Mouse (Mus musculus) limb, embryonic 15.5 days (tissue): ENCODE measurements at regions not wholly inside any gene's neighbourhood (a gene's known extent, or its start where the extent isn't known, plus 50 kb on each side); places are given as distances from the start of the nearest gene placed in this dataset.

ENCODE experiments used
- ATAC-seq: fragments of 200-750 bp; cut with Nextera tagmentation; 2 replicates; pipeline ENCODE4 v1.8.0; 2017; ENCODE audit warnings: low read depth, moderate TSS enrichment; ENCODE audit not compliant: insufficient number of reproducible peaks, low FRiP score, low TSS enrichment
- H3K27ac ChIP-seq: fragments of 300-500 bp; sonication (generic); 2 replicates; pipeline ENCODE4 v1.5.1; 2015; ENCODE audit warnings: moderate library complexity, mild to moderate bottlenecking, inconsistent platforms
- H3K27me3 ChIP-seq: fragments of 300-500 bp; sonication (generic); 2 replicates; pipeline ENCODE4 v1.6.1; 2015; ENCODE audit warnings: inconsistent platforms
- H3K36me3 ChIP-seq: fragments of 300-500 bp; sonication (generic); 2 replicates; pipeline ENCODE4 v1.6.1; 2015; ENCODE audit warnings: inconsistent platforms
- H3K4me1 ChIP-seq: fragments of 300-500 bp; sonication (generic); 2 replicates; pipeline ENCODE4 v1.6.1; 2015; ENCODE audit warnings: inconsistent platforms
- H3K4me2 ChIP-seq: fragments of 300-500 bp; sonication (generic); 2 replicates; pipeline ENCODE4 v1.6.1; 2015; ENCODE audit warnings: mild to moderate bottlenecking, inconsistent platforms
- H3K4me3 ChIP-seq: fragments of 300-500 bp; sonication (generic); 2 replicates; pipeline ENCODE4 v1.5.1; 2015; ENCODE audit warnings: mild to moderate bottlenecking, inconsistent platforms
- H3K9ac ChIP-seq: fragments of 300-500 bp; sonication (generic); 2 replicates; pipeline ENCODE4 v1.6.1; 2015; ENCODE audit warnings: inconsistent platforms
- H3K9me3 ChIP-seq: fragments of 300-500 bp; sonication (generic); 2 replicates; pipeline ENCODE4 v1.6.1; 2016; ENCODE audit warnings: inconsistent platforms
- WGBS: fragments of 180-500 bp; shearing (Covaris S2); methylation state at CpG from one replicate; pipeline ENCODE4 v1.1.7; 2015; 5-methylcytosine and 5-hydroxymethylcytosine counted together

DNA sequence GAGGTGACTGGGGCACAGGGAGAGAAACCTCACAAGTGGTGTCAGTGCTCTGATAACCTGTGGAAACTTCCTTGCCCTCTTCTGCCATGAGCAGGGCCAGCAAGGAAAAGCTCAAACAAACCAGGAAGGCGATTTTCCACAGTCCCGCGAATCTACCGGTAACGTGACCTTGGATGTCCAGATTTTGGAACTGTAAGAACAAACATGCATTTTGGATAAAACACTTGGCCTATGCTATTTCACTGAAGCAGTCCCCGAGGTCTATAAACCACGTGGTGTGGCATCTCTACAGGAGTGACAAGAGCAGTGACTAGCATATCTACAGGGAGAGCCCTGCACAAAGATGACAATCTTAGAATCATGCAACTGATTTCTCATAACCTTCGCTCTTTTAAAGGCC lies 211.9 kb upstream of the Daam1 start:
- 0 out of 2 replicates have a peak, but pooled peaks cover under 1% of the 10 kb centered on the region for H3K4me1 ChIP-seq
- H3K27me3 ChIP-seq, result no peaks in the 10 kb centered on the region
- WGBS, result 83% methylated on average over 8 of the region's 8 CpGs
- H3K9ac ChIP-seq, result no peak overlapping the region
- no peaks in the 10 kb centered on the region for H3K36me3 ChIP-seq
- H3K27ac ChIP-seq, result no peak overlapping the region
- H3K9me3 ChIP-seq, result no peaks in the 10 kb centered on the region
- H3K4me3 ChIP-seq, result no peak overlapping the region
- H3K4me2 ChIP-seq, result no peak overlapping the region
- no peak for ATAC-seq

DNA sequence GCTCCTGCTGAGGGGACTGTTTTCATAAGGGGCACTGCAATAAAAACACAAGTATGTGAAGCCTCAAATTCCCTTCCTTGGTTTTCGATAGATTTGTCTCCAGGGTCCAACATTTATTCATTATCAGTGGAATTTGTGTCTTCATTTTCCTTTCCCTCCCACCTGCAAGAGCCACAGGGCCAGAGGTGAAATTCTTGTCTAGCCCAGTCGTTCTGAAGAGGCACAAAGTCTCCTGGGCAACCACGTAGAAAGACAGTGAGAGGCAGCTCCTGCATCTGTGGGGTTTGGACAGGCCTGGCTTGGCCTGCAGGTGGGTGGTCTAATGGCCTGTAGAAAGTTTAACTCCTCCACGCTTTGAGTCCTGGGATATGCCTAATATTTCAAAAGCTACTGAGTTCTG lies 211.3 kb upstream of the Daam1 start:
- H3K9me3 ChIP-seq, result no peaks in the 10 kb centered on the region
- ATAC-seq, result no peak
- H3K9ac ChIP-seq, result no peak overlapping the region
- no peaks in the 10 kb centered on the region for H3K27me3 ChIP-seq
- H3K4me3 ChIP-seq, result no peak overlapping the region
- 0 out of 2 replicates have a peak, but pooled peaks cover 3% of the 10 kb centered on the region for H3K4me1 ChIP-seq
- WGBS, result 32% methylated on average over 4 of the region's 4 CpGs
- H3K36me3 ChIP-seq, result no peaks in the 10 kb centered on the region
- no peak overlapping the region for H3K27ac ChIP-seq
- no peak overlapping the region for H3K4me2 ChIP-seq

DNA sequence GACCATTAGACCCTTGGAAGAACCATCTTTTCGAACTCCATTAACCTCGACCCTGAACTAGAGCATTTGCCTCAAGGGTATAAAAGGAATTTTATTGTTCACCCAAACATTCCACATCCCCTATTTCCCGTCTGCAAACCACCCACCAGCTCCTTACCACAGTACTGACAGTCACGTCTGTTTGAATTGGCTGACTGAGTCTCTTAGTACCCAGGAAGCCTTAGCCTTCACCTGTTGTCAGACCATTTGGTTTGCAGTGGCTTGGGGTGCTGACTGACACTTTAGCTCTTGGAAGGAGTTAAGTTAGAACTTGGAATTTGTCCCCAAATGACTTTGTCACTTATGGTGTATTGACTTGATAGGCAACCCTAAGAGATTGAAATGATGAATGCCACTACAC lies 209.3 kb upstream of the Daam1 start:
- no peak for ATAC-seq
- 0 out of 2 replicates have a peak, but pooled peaks cover 3% of the 10 kb centered on the region for H3K4me1 ChIP-seq
- H3K36me3 ChIP-seq, result no peaks in the 10 kb centered on the region
- H3K9me3 ChIP-seq, result no peaks in the 10 kb centered on the region
- WGBS, result 29% methylated on average over 4 of the region's 4 CpGs
- H3K27ac ChIP-seq, result no peak overlapping the region
- no peak overlapping the region for H3K9ac ChIP-seq
- H3K4me2 ChIP-seq, result no peak overlapping the region
- H3K4me3 ChIP-seq, result no peak overlapping the region
- no peaks in the 10 kb centered on the region for H3K27me3 ChIP-seq

DNA sequence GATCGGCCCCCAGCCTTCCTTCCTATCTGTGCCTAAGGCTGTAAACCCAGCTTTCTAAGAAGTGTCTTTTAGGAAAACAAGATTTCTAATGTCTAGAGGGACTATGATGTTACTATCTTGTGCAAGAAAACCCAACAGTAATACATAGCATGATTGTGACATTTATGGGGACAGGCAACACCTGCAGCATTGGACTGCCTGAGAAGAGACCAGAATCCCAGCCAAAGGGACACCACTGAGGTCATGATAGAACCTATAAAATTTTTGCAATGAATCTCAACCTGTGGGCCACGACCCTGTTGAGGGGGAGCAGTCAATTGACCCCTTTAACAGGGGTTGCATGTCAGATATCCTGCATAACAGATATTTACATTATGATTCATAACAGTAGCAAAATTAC lies 208.1 kb upstream of the Daam1 start:
- Histone ChIP-seq H3K36me3 (no peaks in the 10 kb centered on the region), H3K4me3 (no peak overlapping the region), H3K27ac (no peak overlapping the region), H3K9ac (no peak overlapping the region), H3K4me1 (0 out of 2 replicates have a peak, but pooled peaks cover 12% of the 10 kb centered on the region), H3K27me3 (no peaks in the 10 kb centered on the region), H3K4me2 (no peak overlapping the region), H3K9me3 (no peaks in the 10 kb centered on the region)
- 85% methylated on average over 2 of the region's 2 CpGs for WGBS
- ATAC-seq, result no peak

DNA sequence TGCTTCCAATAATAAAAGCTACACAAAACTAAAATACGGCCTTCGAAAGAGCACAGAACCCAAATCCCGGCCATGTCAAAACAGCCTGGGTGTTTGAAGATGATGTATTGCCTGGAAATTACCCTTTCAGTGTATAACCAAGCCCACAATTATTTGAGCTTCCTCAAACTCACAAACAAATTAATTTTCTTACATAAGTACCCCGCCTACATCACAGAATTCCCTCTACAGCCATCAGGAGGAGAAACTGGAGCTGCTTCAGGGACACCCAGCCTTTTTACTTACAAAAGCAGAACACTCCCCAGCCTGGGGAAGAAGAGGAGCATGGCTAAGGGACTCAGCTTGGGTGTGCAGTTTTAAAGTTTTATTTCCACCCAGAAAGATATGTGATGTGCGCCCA lies 207.6 kb upstream of the Daam1 start:
- Histone ChIP-seq H3K4me3 (no peak overlapping the region), H3K9ac (no peak overlapping the region), H3K4me1 (0 out of 2 replicates have a peak, but pooled peaks cover 12% of the 10 kb centered on the region), H3K9me3 (no peaks in the 10 kb centered on the region), H3K27me3 (no peaks in the 10 kb centered on the region), H3K4me2 (no peak overlapping the region), H3K27ac (no peak overlapping the region), H3K36me3 (no peaks in the 10 kb centered on the region)
- ATAC-seq, result no peak
- 79% methylated on average over 5 of the region's 5 CpGs for WGBS

DNA sequence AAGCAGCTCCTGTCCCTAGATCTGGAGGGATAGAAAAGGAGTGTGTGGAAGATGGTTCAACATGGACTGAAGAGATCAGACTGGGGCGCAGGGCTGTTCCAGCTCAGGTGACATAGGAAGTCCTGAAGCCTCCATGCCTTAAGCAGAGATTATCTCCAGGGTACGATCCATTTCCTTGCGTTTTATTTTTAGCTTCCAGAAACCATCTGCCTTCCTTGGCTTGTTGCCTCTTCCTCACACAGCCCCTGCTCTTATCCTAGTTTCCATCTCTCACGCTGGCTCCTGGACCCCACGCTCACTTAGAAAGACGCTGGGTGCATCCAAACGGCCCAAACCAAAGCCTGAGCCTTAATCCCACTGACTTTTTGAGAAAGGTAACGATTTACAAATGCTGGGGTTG lies 206.8 kb upstream of the Daam1 start:
- Histone ChIP-seq H3K4me2 (no peak overlapping the region), H3K27me3 (no peaks in the 10 kb centered on the region), H3K36me3 (no peaks in the 10 kb centered on the region), H3K9ac (no peak overlapping the region), H3K4me1 (0 out of 2 replicates have a peak, but pooled peaks cover 12% of the 10 kb centered on the region), H3K9me3 (no peaks in the 10 kb centered on the region), H3K27ac (no peak overlapping the region), H3K4me3 (no peak overlapping the region)
- no peak for ATAC-seq
- 52% methylated on average over 8 of the region's 8 CpGs for WGBS

DNA sequence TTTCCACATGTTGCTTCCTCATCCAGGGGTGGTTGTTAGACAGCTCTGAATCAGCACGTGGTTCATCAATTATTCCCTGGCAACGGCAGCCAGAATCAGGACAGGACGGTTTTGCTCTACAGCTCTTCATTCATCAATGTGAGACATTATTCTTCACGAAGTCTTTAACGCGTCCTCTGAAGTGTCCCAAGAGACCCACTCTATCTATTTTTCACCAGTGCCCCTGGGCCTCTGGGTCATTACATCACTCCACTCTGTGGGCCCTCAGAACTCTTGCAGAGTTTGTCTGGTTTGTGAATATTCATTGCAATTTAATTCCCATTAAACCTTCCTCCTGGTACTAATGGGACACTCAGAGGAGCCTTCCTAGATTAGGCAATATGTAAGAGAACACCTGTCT lies 206.2 kb upstream of the Daam1 start:
- 50% methylated on average over 6 of the region's 6 CpGs for WGBS
- ATAC-seq, result no peak
- no peaks in the 10 kb centered on the region for H3K9me3 ChIP-seq

DNA sequence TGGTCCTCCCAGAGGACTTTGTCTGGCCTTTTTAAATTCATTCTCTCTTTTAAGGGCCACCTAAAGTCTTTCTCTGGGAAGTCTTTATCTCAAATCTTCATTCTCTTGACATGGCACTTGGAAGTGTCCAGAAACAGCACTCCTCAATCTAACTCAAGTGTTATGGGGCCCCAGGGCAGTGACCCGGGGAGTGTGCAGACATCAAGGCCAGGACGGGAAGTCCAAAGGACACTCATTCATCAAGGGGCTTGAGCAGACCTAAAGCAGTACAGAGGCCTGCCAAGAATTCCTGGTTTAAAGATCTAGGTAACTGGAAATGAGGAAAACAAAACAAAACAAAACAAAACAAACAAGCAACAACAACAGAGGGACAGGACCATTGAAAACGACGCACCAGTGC lies 205.8 kb upstream of the Daam1 start:
- Histone ChIP-seq H3K9ac (no peak overlapping the region), H3K9me3 (no peaks in the 10 kb centered on the region), H3K4me3 (no peak overlapping the region), H3K27me3 (no peaks in the 10 kb centered on the region), H3K36me3 (no peaks in the 10 kb centered on the region), H3K4me2 (no peak overlapping the region), H3K27ac (no peak overlapping the region), H3K4me1 (0 out of 2 replicates have a peak, but pooled peaks cover 12% of the 10 kb centered on the region)
- no peak for ATAC-seq
- WGBS, result 58% methylated on average over 4 of the region's 4 CpGs

More for the DNA sequence above, 206.2 kb upstream of the Daam1 start:
- H3K4me1 ChIP-seq, result 0 out of 2 replicates have a peak, but pooled peaks cover 12% of the 10 kb centered on the region
- H3K4me3 ChIP-seq, result no peak overlapping the region
- H3K36me3 ChIP-seq, result no peaks in the 10 kb centered on the region
- no peak overlapping the region for H3K27ac ChIP-seq
- H3K9ac ChIP-seq, result no peak overlapping the region
- H3K27me3 ChIP-seq, result no peaks in the 10 kb centered on the region
- no peak overlapping the region for H3K4me2 ChIP-seq

DNA sequence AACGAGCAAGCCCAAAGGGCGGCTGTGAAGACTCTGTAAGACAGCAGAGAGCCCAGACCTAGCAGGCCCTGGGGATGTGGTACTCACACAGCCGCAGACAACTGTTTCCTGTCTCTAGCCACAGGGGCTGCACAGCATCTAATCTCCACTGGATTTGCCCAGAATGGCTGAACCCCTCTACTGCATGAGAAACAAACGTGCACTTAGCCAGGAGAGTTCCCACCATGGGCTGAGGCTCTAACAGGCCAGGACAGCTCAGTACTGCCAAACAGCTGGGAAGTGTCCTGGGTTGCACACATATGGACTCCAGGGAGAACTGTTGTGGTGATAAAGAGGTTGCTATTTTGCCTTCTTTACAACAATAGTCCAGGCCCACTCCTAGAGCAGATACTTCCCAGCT lies 204.1 kb upstream of the Daam1 start:
- Histone ChIP-seq H3K4me1 (0 out of 2 replicates have a peak, but pooled peaks cover 12% of the 10 kb centered on the region), H3K27me3 (no peaks in the 10 kb centered on the region), H3K9me3 (no peaks in the 10 kb centered on the region), H3K27ac (no peak overlapping the region), H3K9ac (no peak overlapping the region), H3K4me2 (no peak overlapping the region), H3K4me3 (no peak overlapping the region), H3K36me3 (no peaks in the 10 kb centered on the region)
- 61% methylated on average over 4 of the region's 4 CpGs for WGBS
- ATAC-seq, result no peak

DNA sequence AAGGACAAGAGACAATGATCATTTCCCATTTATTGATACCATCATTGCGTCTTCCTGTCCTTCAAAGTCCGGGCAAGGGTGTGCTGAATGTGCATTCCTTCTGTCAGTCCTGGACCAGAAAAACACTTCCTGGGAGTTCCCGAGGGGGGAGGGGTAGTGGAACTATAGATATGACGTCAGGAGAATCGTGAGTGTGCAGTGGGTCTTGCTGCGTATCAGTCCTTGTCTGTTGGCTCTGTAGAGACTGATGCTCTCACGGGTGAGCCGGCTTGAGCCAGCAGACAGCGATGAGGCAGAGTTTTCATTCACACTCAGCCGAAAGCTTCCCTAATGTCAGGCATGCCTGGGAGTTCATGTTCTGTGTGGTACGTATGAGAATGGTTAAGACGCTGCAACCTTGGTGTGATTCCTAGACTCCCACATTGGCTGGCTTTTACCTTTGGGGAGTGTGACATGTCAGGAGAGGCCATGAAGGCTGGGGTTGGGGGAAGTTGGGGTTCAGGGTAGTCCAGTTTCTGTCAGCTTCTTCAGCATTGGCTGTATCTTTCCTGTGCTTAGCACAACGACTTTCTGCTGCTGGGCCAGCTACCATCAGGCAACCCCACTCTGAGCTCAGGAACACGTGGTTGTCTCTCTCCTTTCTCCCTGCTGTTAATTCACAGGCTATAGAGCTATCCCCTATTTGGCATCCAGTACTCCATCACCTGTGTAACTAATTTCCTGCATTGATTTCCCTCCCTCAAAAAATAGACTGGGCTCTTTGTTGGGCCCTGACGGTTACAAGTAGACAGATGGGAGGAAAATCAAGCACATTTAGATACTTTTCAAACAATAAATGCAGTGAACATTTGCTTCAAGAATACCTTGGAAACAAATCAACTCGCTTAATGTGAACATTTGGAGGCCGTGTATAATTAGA lies 203.2 kb upstream of the Daam1 start:
- H3K36me3 ChIP-seq, result no peaks in the 10 kb centered on the region
- 69% methylated on average over 17 of the region's 17 CpGs for WGBS
- H3K4me2 ChIP-seq, result no peak overlapping the region
- H3K27ac ChIP-seq, result no peak overlapping the region
- no peak overlapping the region for H3K4me3 ChIP-seq
- no peaks in the 10 kb centered on the region for H3K9me3 ChIP-seq
- H3K27me3 ChIP-seq, result no peaks in the 10 kb centered on the region
- H3K4me1 ChIP-seq, result 0 out of 2 replicates have a peak, but pooled peaks cover 12% of the 10 kb centered on the region
- no peak for ATAC-seq
- no peak overlapping the region for H3K9ac ChIP-seq

DNA sequence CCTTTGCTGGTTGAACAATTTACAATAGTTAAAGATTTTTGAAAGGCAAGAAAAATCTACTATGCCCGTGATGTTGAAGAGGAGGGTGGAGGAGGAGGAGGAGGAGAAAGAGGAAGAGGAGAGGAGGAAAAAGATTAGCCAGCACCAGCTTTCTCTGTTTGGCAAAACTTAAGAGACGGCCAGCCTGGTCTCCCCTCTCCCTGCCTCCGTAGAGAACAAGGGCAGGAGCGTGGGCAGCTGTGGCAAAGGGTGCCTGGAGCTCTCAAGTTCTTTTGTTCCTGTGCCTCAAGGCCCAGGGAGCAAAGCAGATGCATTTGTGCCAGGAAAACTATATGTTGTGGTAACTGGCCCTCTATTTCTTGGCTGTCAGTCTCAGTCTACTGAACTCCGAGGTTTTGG lies 202.5 kb upstream of the Daam1 start:
- no peak overlapping the region for H3K4me2 ChIP-seq
- H3K27me3 ChIP-seq, result no peaks in the 10 kb centered on the region
- no peak for ATAC-seq
- WGBS, result 58% methylated on average over 3 of the region's 5 CpGs
- H3K9ac ChIP-seq, result no peak overlapping the region
- no peak overlapping the region for H3K4me3 ChIP-seq
- H3K4me1 ChIP-seq, result 0 out of 2 replicates have a peak, but pooled peaks cover 12% of the 10 kb centered on the region
- no peaks in the 10 kb centered on the region for H3K9me3 ChIP-seq
- no peaks in the 10 kb centered on the region for H3K36me3 ChIP-seq
- H3K27ac ChIP-seq, result peak overlapping the region; percentile 1

DNA sequence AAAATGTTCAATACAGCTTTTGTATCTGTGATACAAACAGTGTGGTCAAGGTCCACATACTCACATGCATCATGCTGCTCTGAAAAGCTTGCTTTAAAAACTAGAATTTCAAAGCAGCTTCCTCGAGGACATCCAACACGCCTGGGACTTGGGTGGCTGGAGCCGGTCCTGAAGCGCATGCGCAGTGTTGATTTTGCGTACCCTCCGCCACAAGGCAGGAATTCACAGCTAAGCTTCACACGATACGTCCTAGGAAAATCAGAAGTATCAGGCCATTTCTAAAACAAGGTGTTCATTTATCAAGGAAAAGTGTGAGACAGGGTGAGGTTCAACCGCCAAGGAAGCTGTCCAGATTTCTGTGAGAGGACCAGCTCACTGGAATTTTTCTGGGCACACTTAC lies 202.1 kb upstream of the Daam1 start:
- Histone ChIP-seq H3K4me2 (no peak overlapping the region), H3K9ac (no peak overlapping the region), H3K27me3 (no peaks in the 10 kb centered on the region), H3K4me3 (no peak overlapping the region), H3K36me3 (no peaks in the 10 kb centered on the region), H3K27ac (peak overlapping the region; percentile 1), H3K9me3 (no peaks in the 10 kb centered on the region), H3K4me1 (0 out of 2 replicates have a peak, but pooled peaks cover 12% of the 10 kb centered on the region)
- 80% methylated on average over 10 of the region's 10 CpGs for WGBS
- no peak for ATAC-seq
